Mouse (Mus musculus): ENCODE measurements at regions not wholly inside any gene's neighbourhood (a gene's known extent, or its start where the extent isn't known, plus 50 kb on each side); places are given as distances from the start of the nearest gene placed in this dataset.

DNA sequence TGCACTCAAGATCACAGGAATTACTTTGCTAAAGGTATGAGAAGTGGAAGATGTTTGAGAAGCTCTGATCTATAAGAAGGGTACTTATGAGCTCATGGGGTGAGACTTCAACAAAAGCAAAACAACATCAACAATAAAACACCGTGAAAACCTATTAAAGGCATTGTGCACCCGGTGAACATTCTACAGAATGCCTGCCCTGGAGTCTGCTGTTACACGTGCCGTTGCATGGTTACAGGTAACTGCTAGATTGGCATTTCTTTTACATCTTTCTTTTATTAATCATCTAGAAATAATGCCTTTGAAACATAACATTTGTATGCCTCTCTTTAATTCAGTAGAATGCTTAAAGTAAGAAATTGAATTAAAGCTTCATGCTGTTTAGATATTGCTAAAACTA, 661.0 kb downstream of the Pcdh18 start:
- DNase-seq: no peak

DNA sequence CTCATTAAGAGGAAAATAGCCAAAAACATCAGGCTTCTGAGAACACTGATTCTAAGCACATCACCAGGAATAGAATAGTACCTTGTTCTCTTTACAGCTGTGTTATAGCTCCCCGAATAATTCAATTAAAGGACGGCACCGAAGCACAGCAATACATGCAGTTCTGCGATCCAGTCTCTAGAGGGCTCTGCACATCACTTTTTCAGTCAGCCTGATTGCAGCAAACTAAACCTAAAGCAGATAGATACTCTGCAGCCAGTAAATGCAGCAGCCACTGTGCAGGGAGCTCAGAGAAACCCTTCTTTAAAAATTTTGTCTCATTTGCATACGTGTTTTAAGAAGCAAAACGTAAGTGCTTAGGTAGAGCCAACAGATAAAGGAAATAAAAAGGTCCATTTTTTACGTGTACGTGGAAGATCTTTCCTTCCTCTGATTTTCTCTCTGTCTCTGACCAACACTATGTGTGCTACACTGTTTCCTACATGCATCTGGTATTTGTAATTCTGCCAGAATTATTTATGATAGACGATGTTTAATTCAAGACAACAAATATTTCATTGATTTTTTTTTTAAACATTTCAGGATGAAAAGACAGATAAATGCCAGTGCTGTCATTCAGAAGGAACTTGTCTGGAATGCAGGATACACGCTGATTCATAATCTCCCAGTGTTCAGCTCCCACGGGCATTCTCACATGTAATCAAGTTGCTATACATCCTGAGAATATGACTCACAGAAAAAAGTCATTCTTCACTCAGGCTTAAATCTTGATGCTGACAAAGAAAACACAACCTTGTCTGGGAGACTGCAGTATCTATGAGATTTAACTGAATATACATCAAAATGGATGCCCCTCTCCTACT, 663.1 kb downstream of the Pcdh18 start:
- peak; percentile 24 to 65 for DNase-seq

DNA sequence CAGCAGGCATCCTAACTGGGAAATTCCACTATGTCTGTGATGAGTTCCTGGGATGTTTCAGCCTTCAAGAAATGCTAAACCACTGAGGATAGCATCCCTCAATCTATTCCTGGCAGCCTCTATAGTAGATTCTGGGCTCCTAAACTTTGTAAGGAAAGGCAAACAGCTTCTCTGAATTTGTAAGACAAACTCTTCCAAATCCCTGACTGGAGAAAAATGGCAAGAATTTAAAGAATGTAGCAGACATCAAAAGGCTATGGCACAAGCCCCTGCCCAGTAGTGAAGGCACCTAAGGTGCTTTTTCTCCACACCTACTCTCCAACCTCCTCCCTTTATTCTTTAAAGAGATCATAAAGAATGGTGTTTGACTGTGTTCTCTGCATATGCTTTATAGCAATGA, 688.3 kb downstream of the Pcdh18 start:
- no peak for DNase-seq

DNA sequence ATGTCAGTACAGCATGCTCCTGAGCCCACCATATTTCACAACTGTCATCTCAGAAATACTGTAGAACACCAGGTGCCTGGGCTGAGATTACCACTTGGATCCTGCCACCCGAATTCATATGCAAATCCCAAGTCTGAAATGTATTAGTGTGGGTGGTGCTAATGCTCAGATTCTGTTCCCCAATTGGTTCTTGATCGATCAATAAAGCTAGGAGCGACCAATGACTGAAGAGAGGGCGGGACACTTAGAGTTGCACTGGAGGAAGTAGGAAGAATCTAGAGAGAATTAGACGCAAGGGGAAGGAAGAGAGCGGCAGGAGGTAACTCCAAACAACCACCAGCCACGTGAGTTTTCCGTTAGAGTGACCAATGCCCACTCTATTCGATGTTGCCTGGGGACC, 695.0 kb downstream of the Pcdh18 start:
- DNase-seq: no peak

DNA sequence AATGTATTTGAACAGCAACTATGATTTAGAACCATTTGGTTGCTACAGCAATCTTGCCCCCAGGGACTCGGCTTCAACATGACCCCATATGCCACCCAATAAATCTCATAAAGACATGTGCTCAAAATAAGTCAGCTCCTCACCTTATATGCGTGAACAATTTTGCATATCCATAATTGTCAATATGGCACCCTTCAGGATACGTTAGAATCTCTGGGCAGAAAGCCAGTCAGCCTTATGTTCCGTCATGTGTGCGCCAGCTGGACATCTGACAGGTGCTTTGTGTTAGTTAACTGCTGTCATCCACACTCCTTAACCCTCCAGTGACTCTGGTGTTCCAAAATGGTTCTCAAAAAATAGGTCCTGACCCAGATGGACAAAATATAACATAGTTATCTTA, 724.1 kb downstream of the Pcdh18 start:
- no peak for DNase-seq

DNA sequence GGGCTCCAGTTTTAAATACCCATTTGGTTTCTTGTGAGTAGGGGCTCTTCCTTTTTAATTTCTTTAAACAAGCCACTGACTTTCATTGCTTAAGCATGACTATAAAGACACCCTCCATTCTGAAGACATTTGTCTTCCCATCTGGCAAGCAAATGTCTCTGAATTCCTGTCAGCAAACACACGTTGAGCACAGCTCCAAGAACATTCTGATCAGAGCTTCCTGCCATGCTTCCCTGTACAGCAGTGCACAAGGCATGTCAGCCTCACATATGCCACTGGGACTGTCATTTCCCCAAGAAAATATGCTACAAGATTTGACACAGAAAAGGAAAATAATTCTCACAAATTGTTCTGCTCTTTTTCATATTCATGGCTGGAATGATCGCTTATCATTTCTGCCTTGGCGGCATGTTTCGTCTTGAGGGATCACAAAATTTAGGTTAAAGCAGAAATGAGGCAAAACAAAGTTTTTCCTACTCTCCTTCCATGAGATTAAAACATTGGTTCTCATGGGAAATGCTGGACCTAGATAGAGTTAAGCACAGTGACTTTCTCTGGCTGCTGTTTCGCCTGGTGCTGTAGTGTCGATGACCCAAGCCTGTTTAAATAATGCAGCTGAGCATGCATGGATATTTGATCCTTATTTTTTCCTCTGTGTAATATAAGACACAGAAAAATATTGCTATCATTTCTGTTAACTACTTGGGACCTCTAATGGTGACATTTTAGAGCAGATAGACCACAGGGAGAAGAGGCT, 747.7 kb downstream of the Pcdh18 start:
- no peak for DNase-seq
